Mouse (Mus musculus) CH12.LX (cell line): Measurements from ENCODE around the gene Ms4a8a. TPM values are rescaled to one million over a fixed set of nuclear protein-coding genes. Genes with fewer than 3 reads are reported as not detected.

ENCODE experiments used
- DNase-seq: peaks from one replicate; pipeline ENCODE4 v3.0.0-alpha.2; 2013; ENCODE audit errors: extremely low read depth
- H3K27ac ChIP-seq: 2 replicates; pipeline ENCODE4 v1.5.1; 2012; ENCODE audit warnings: low read depth, mild to moderate bottlenecking, control low read depth, moderate library complexity; ENCODE audit not compliant: insufficient read depth
- H3K27me3 ChIP-seq: replicated peaks from 2 replicates; pipeline ENCODE3; 2012; ENCODE audit warnings: inconsistent platforms
- H3K36me3 ChIP-seq, 2 experiments: replicated peaks in 1 of 2; 2 replicates each; pipeline versions ENCODE3 to v1.6.1; 2012; ENCODE audit warnings: inconsistent platforms in 1 of 2, low read length in 1 of 2, mild to moderate bottlenecking in 1 of 2, mixed read lengths in 1 of 2, moderate library complexity in 1 of 2; ENCODE audit not compliant: control insufficient read depth in 1 of 2, insufficient read depth in 1 of 2
- H3K4me1 ChIP-seq, 2 experiments: 2 replicates each; pipeline ENCODE4 v1.6.1; 2012; ENCODE audit warnings: inconsistent platforms in 1 of 2, moderate library complexity in 1 of 2; ENCODE audit not compliant: insufficient read depth in 2 of 2, control insufficient read depth in 1 of 2
- H3K4me2 ChIP-seq: 2 replicates; pipeline ENCODE4 v1.6.1; 2012; ENCODE audit warnings: low read depth, mild to moderate bottlenecking, control low read depth; ENCODE audit not compliant: poor library complexity, insufficient read depth, severe bottlenecking
- H3K4me3 ChIP-seq, 3 experiments: fragments of 150-350 bp in 1 of 3; sonication (generic) in 1 of 3; replicated peaks in 1 of 3; 2 replicates each; pipeline versions ENCODE3 to v1.5.1; 2011 to 2012; ENCODE audit warnings: low read depth in 2 of 3, low read length in 2 of 3, mild to moderate bottlenecking in 2 of 3, moderate library complexity in 2 of 3, control low read depth in 1 of 3, improper control_type of control experiment in 1 of 3, inconsistent platforms in 1 of 3, mixed read lengths in 1 of 3; ENCODE audit not compliant: poor library complexity in 1 of 3
- H3K79me2 ChIP-seq: replicated peaks from 2 replicates; pipeline ENCODE4 v1.6.1; 2012; ENCODE audit warnings: mild to moderate bottlenecking, moderate library complexity; ENCODE audit not compliant: control insufficient read depth, poor library complexity, insufficient read depth, severe bottlenecking; ENCODE audit errors: extremely low read depth
- H3K9ac ChIP-seq: 2 replicates; pipeline ENCODE4 v1.6.1; 2012; ENCODE audit warnings: low read depth, mild to moderate bottlenecking, control low read depth, moderate library complexity; ENCODE audit not compliant: insufficient read depth
- H3K9me3 ChIP-seq: replicated peaks from 2 replicates; pipeline ENCODE3; 2012; ENCODE audit warnings: low read length, inconsistent platforms, mixed read lengths
- BHLHE40 ChIP-seq: IDR thresholded peaks from 2 replicates; pipeline ENCODE4 v1.6.1; 2011; ENCODE audit warnings: mild to moderate bottlenecking, low read depth, low read length, improper control_type of control experiment
- CHD1 ChIP-seq: IDR thresholded peaks from 2 replicates; pipeline ENCODE4 v1.6.1; 2012; ENCODE audit warnings: low read depth, low read length, improper control_type of control experiment, inconsistent platforms
- CHD2 ChIP-seq: IDR thresholded peaks from 2 replicates; pipeline ENCODE4 v1.6.1; 2011; ENCODE audit warnings: low read length, improper control_type of control experiment
- CTCF ChIP-seq, 2 experiments: IDR thresholded peaks in 1 of 2; conservative IDR thresholded peaks in 1 of 2; 2 replicates each; pipeline ENCODE4 v1.5.1; 2011 to 2012; ENCODE audit warnings: low read depth in 2 of 2, low read length in 2 of 2, improper control_type of control experiment in 1 of 2, inconsistent platforms in 1 of 2, mild to moderate bottlenecking in 1 of 2, moderate library complexity in 1 of 2
- EP300 ChIP-seq: IDR thresholded peaks from 2 replicates; pipeline ENCODE4 v1.6.1; 2011; ENCODE audit warnings: low read length, improper control_type of control experiment
- ETS1 ChIP-seq: conservative IDR thresholded peaks from 2 replicates; pipeline ENCODE4 v1.6.1; 2012; ENCODE audit warnings: low read depth, mild to moderate bottlenecking, inconsistent platforms, low read length, improper control_type of control experiment, moderate library complexity
- JUN ChIP-seq: IDR thresholded peaks from 2 replicates; pipeline ENCODE4 v1.6.1; 2011; ENCODE audit warnings: low read depth, mild to moderate bottlenecking, low read length, improper control_type of control experiment, moderate library complexity; ENCODE audit not compliant: insufficient read depth
- JUND ChIP-seq: conservative IDR thresholded peaks from 2 replicates; pipeline ENCODE4 v1.6.1; 2011; ENCODE audit warnings: low read depth, low read length, improper control_type of control experiment
- KAT2A ChIP-seq: IDR thresholded peaks from 2 replicates; pipeline ENCODE4 v1.6.1; 2012; ENCODE audit warnings: low read length, improper control_type of control experiment, inconsistent platforms; ENCODE audit not compliant: insufficient replicate concordance
- MAX ChIP-seq: IDR thresholded peaks from 2 replicates; pipeline ENCODE4 v1.6.1; 2011; ENCODE audit warnings: low read length, improper control_type of control experiment
- MXI1 ChIP-seq: IDR thresholded peaks from 2 replicates; pipeline ENCODE4 v1.6.1; 2011; ENCODE audit warnings: mild to moderate bottlenecking, low read depth, low read length, improper control_type of control experiment
- MYC ChIP-seq: IDR thresholded peaks from 2 replicates; pipeline ENCODE4 v1.6.1; 2011; ENCODE audit warnings: low read depth, mild to moderate bottlenecking, improper control_type of control experiment, low read length
- NELFE ChIP-seq: IDR thresholded peaks from 2 replicates; pipeline ENCODE4 v1.6.1; 2011; ENCODE audit warnings: low read depth, low read length, improper control_type of control experiment
- POLR2A ChIP-seq: IDR thresholded peaks from 2 replicates; pipeline ENCODE4 v1.6.1; 2011; ENCODE audit warnings: low read depth, mild to moderate bottlenecking, improper control_type of control experiment, low read length
- POLR2AphosphoS2 ChIP-seq: IDR thresholded peaks from 2 replicates; pipeline ENCODE4 v1.6.1; 2011; ENCODE audit warnings: low read depth, low read length, improper control_type of control experiment
- RAD21 ChIP-seq: IDR thresholded peaks from 2 replicates; pipeline ENCODE4 v1.6.1; 2011; ENCODE audit warnings: low read depth, mild to moderate bottlenecking, low read length, improper control_type of control experiment, moderate library complexity
- TBP ChIP-seq: conservative IDR thresholded peaks from 2 replicates; pipeline ENCODE4 v1.6.1; 2011; ENCODE audit warnings: low read depth, low read length, improper control_type of control experiment
- USF1 ChIP-seq: IDR thresholded peaks from 2 replicates; pipeline ENCODE4 v1.6.1; 2014; ENCODE audit warnings: low read depth, mild to moderate bottlenecking, inconsistent platforms, low read length, improper control_type of control experiment
- USF2 ChIP-seq: conservative IDR thresholded peaks from 2 replicates; pipeline ENCODE4 v1.6.1; 2011; ENCODE audit warnings: low read depth, low read length, improper control_type of control experiment
- ZC3H11A ChIP-seq: IDR thresholded peaks from 2 replicates; pipeline ENCODE4 v1.6.1; 2012; ENCODE audit warnings: low read depth, mild to moderate bottlenecking, inconsistent platforms, low read length, improper control_type of control experiment
- ZNF384 ChIP-seq: IDR thresholded peaks from 2 replicates; pipeline ENCODE4 v1.6.1; 2012; ENCODE audit warnings: low read depth, low read length, improper control_type of control experiment, inconsistent platforms
- dilution Hi-C: fragments of 300-500 bp; cut with MboI; formaldehyde crosslinking; loops from 2 replicates; pipeline ENCODE4 v1.14.3; 2020; ENCODE audit warnings: low sequenced_read_pairs; ENCODE audit not compliant: extremely low pct_unique_long_range_greater_than_20kb, extremely low pct_ligation_motif_present
- in situ Hi-C: fragments of 300-500 bp; cut with MboI; formaldehyde crosslinking; loops from 3 replicates; pipeline ENCODE4 v1.14.3; 2019; ENCODE audit warnings: low sequenced_read_pairs, low pct_ligation_motif_present, low pct_unique_long_range_greater_than_20kb, mixed read lengths
- polyA plus RNA-seq: library from polyadenylated mRNA; unstranded; fragments of >175 nt; gene quantifications from 2 replicates; pipeline ENCODE4 v1.2.1, GENCODE M21; 2012; ENCODE audit warnings: low read depth; ENCODE audit not compliant: insufficient read length
- total RNA-seq, 2 experiments: library from RNA; depleted of rRNA; stranded (reverse); fragments of 300-350 nt in 1 of 2; fragments of >200 nt in 1 of 2; gene quantifications; 2 replicates each; pipeline ENCODE4 v1.2.3; 2012 to 2014

Gene Ms4a8a
- total and polyA plus RNA-seq, 3 experiments, result not detected

DNA sequence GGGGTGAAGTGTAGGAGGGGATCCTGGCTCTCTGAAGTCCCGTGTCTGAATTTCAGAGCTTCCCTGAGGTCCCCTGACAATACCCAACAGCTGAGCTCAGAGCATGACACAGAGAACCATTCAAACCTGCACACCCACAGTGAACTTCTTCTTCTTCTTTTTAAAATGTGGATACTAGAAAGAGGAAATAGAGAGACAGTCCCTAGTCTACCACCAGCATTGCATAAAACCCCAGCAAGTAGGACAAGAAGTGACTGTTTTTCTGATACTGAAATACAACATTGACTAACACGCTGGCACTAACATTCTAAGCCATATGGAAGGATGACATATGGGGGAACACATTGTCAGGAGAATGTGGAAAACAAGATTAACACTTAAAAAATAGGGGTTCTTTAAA is 38.4 kb upstream of the Ms4a8a start:
- dilution Hi-C loops (no loop called here), in situ Hi-C loops (no loop called here)
- H3K4me2 ChIP-seq, result peak overlapping the region; percentile 10; the same call in 1 of the 2 replicates
- H3K27ac ChIP-seq, result no peak overlapping the region
- H3K4me1 ChIP-seq, result peaks cover 2 to 22% of the 10 kb centered on the region in 2 experiments; a peak in 2 of 4 replicates
- H3K79me2 ChIP-seq, result no peaks in the 10 kb centered on the region
- H3K9ac ChIP-seq, result no peak overlapping the region
- peak; percentile 56 for TF ChIP-seq BHLHE40
- no peak for TF ChIP-seq RAD21
- peak; percentile 50 for TF ChIP-seq ETS1
- TF ChIP-seq, all 38 proteins: peak for 2
- no peak overlapping the region for H3K4me3 ChIP-seq
- peak; percentile 65 for DNase-seq
- no peaks in the 10 kb centered on the region for H3K9me3 ChIP-seq
- no peaks in the 10 kb centered on the region for H3K27me3 ChIP-seq
- no peaks in the 10 kb centered on the region for H3K36me3 ChIP-seq

DNA sequence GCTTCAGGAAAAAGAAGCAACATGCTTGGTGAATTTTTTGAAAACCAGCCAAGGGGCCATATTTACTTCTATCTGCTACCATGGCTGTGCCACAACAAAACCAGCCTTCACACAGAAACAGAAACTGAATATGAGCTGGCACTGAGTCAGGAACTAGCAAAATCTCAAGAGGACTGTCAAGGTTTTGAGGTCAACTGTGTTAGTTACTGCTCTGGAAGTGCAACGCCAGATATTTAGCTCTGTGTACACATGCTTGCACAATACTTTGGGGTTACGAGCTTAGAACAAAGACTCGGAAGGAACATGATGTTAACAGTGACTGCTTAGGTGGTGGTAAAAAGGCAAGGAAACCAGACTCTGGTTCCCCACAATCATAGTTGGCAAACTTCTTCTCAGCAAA is 26.8 kb upstream of the Ms4a8a start:
- dilution Hi-C loops (no loop called here), in situ Hi-C loops (no loop called here)
- H3K4me1 ChIP-seq, result no peaks in the 10 kb centered on the region; a peak in 1 of 4 replicates
- H3K9ac ChIP-seq, result peak overlapping the region; percentile 30; the same call in 1 of the 2 replicates
- DNase-seq, result no peak
- H3K4me3 ChIP-seq, result peak overlapping the region in 1 of 3 experiments; percentile 13
- H3K79me2 ChIP-seq, result no peaks in the 10 kb centered on the region
- no peaks in the 10 kb centered on the region for H3K27me3 ChIP-seq
- no peaks in the 10 kb centered on the region for H3K9me3 ChIP-seq
- H3K4me2 ChIP-seq, result peak overlapping the region; percentile 78
- no peak overlapping the region for H3K27ac ChIP-seq
- no peaks in the 10 kb centered on the region for H3K36me3 ChIP-seq
- TF ChIP-seq POLR2AphosphoS2 (no peak), JUN (no peak), MXI1 (no peak), ZNF384 (no peak), JUND (no peak), NELFE (no peak), POLR2A (no peak), TBP (no peak), CHD2 (no peak), ETS1 (no peak), EP300 (no peak), CTCF (conservative IDR thresholded peaks at IDR 0.05 in 1 of 2, IDR thresholded peaks at IDR 0.05 in 1 of 2; ENCODE audit: low read depth in 2 of 2, low read length in 2 of 2) (no peak), MYC (no peak), KAT2A (no peak), MAX (no peak), USF2 (no peak), USF1 (no peak), CHD1 (no peak), ZC3H11A (no peak)
